Mouse (Mus musculus) kidney, embryonic 16.5 days (tissue): ENCODE results near the gene Slc15a2. TPM values are rescaled to one million over a fixed set of nuclear protein-coding genes. Genes with fewer than 3 reads are reported as not detected.

Experiments
- ATAC-seq: fragments of 200-750 bp; cut with Nextera tagmentation; 2 replicates; pipeline ENCODE4 v1.8.0; 2017; ENCODE audit warnings: moderate TSS enrichment; ENCODE audit not compliant: low FRiP score, low TSS enrichment
- H3K27ac ChIP-seq: fragments of 300-500 bp; sonication (generic); 2 replicates; pipeline ENCODE4 v1.5.1; 2014; ENCODE audit warnings: low read length
- H3K27me3 ChIP-seq: fragments of 300-500 bp; sonication (generic); 2 replicates; pipeline ENCODE4 v1.6.1; 2014; ENCODE audit warnings: low read length, control low read depth, mixed read lengths; ENCODE audit not compliant: insufficient read depth
- H3K36me3 ChIP-seq: fragments of 300-500 bp; sonication (generic); 2 replicates; pipeline ENCODE4 v1.6.1; 2014; ENCODE audit warnings: low read length, control low read depth, mixed read lengths; ENCODE audit not compliant: insufficient read depth
- H3K4me1 ChIP-seq: fragments of 300-500 bp; sonication (generic); 2 replicates; pipeline ENCODE4 v1.6.1; 2014; ENCODE audit warnings: low read length, control low read depth, mixed read lengths; ENCODE audit not compliant: insufficient read depth
- H3K4me2 ChIP-seq: fragments of 300-500 bp; sonication (generic); replicated peaks from 2 replicates; pipeline ENCODE4 v1.6.1; 2014; ENCODE audit warnings: low read depth, low read length
- H3K4me3 ChIP-seq: fragments of 300-500 bp; sonication (generic); 2 replicates; pipeline ENCODE4 v1.5.1; 2014; ENCODE audit warnings: mild to moderate bottlenecking, low read length
- H3K9ac ChIP-seq: fragments of 300-500 bp; sonication (generic); replicated peaks from 2 replicates; pipeline ENCODE4 v1.6.1; 2014; ENCODE audit warnings: low read length
- H3K9me3 ChIP-seq: fragments of 300-500 bp; sonication (generic); 2 replicates; pipeline ENCODE4 v1.6.1; 2016; ENCODE audit warnings: low read length, control low read depth
- WGBS: fragments of 180-500 bp; shearing (Covaris S2); extraction: QIAGEN DNeasy Blood & Tissue Kit; methylation state at CpG from one replicate; pipeline ENCODE4 v1.1.7; 2014; 5-methylcytosine and 5-hydroxymethylcytosine counted together
- polyA plus RNA-seq: library from polyadenylated mRNA; unstranded; fragments of >200 nt; fragmentation: Nextera tagmentation; extraction: Ambion mirVana; gene quantifications from 2 replicates; pipeline ENCODE4 v1.2.1, GENCODE M21; 2015

Gene Slc15a2
- polyA plus RNA-seq, 1 experiment from 2014 or later: 28.5 TPM

GRCm38 (mm10) chr16:36733827-36734226, 50.9 kb downstream of the Slc15a2 start:
- Histone ChIP-seq H3K36me3 (no peaks in the 10 kb centered on the region), H3K4me3 (no peak overlapping the region), H3K27me3 (no peaks in the 10 kb centered on the region), H3K9ac (no peak overlapping the region), H3K9me3 (no peaks in the 10 kb centered on the region), H3K27ac (no peak overlapping the region), H3K4me2 (no peak overlapping the region), H3K4me1 (no peaks in the 10 kb centered on the region)
- ATAC-seq: no peak
- WGBS: 45% methylated on average over 1 of the region's 1 CpGs

- H3K9ac ChIP-seq: no peak overlapping the region
- no peaks in the 10 kb centered on the region for H3K9me3 ChIP-seq
- H3K36me3 ChIP-seq: no peaks in the 10 kb centered on the region
- ATAC-seq: no peak
- no peak overlapping the region for H3K4me3 ChIP-seq
- H3K4me1 ChIP-seq: no peaks in the 10 kb centered on the region
- no peak overlapping the region for H3K4me2 ChIP-seq
- no peak overlapping the region for H3K27ac ChIP-seq
- no peaks in the 10 kb centered on the region for H3K27me3 ChIP-seq
These were observed 52.2 kb downstream of the Slc15a2 start for GRCm38 (mm10) chr16:36732572-36732971.

- no peaks in the 10 kb centered on the region for H3K9me3 ChIP-seq
- H3K27me3 ChIP-seq: no peaks in the 10 kb centered on the region
- H3K4me2 ChIP-seq: no peak overlapping the region
- WGBS: 89% methylated on average over 2 of the region's 2 CpGs
- no peak overlapping the region for H3K4me3 ChIP-seq
- H3K9ac ChIP-seq: no peak overlapping the region
- no peak overlapping the region for H3K27ac ChIP-seq
- ATAC-seq: no peak
- H3K36me3 ChIP-seq: no peaks in the 10 kb centered on the region
- no peaks in the 10 kb centered on the region for H3K4me1 ChIP-seq
These were observed 55.8 kb downstream of the Slc15a2 start for GRCm38 (mm10) chr16:36728959-36729358.

GRCm38 (mm10) chr16:36723880-36724443, 60.8 kb downstream of the Slc15a2 start:
- Histone ChIP-seq H3K27me3 (no peaks in the 10 kb centered on the region), H3K4me1 (no peaks in the 10 kb centered on the region), H3K27ac (no peak overlapping the region), H3K4me3 (no peak overlapping the region), H3K36me3 (no peaks in the 10 kb centered on the region), H3K9me3 (no peaks in the 10 kb centered on the region), H3K9ac (no peak overlapping the region), H3K4me2 (no peak overlapping the region)
- 39% methylated on average over 3 of the region's 3 CpGs for WGBS
- no peak for ATAC-seq

GRCm38 (mm10) chr16:36722739-36723138, 62.0 kb downstream of the Slc15a2 start:
- no peak overlapping the region for H3K4me3 ChIP-seq
- H3K27ac ChIP-seq: no peak overlapping the region
- H3K27me3 ChIP-seq: no peaks in the 10 kb centered on the region
- H3K4me2 ChIP-seq: no peak overlapping the region
- no peaks in the 10 kb centered on the region for H3K4me1 ChIP-seq
- H3K36me3 ChIP-seq: no peaks in the 10 kb centered on the region
- no peak for ATAC-seq
- no peaks in the 10 kb centered on the region for H3K9me3 ChIP-seq
- no peak overlapping the region; the same call in 1 of the 2 replicates for H3K9ac ChIP-seq
- 34% methylated on average over 4 of the region's 4 CpGs for WGBS

GRCm38 (mm10) chr16:36720194-36721055, 64.3 kb downstream of the Slc15a2 start:
- H3K27me3 ChIP-seq: no peaks in the 10 kb centered on the region
- H3K27ac ChIP-seq: no peak overlapping the region
- H3K9ac ChIP-seq: no peak overlapping the region
- H3K4me2 ChIP-seq: no peak overlapping the region
- H3K4me1 ChIP-seq: no peaks in the 10 kb centered on the region
- H3K4me3 ChIP-seq: no peak overlapping the region
- H3K36me3 ChIP-seq: no peaks in the 10 kb centered on the region
- WGBS: 63% methylated on average over 13 of the region's 13 CpGs
- ATAC-seq: no peak
- no peaks in the 10 kb centered on the region for H3K9me3 ChIP-seq

- H3K4me2 ChIP-seq: no peak overlapping the region
These were observed 66.1 kb downstream of the Slc15a2 start for GRCm38 (mm10) chr16:36718637-36719036.

GRCm38 (mm10) chr16:36717481-36717880, 67.3 kb downstream of the Slc15a2 start:
- 87% methylated on average over 4 of the region's 4 CpGs for WGBS
- H3K9me3 ChIP-seq: no peaks in the 10 kb centered on the region
- H3K36me3 ChIP-seq: no peaks in the 10 kb centered on the region
- ATAC-seq: no peak
- no peak overlapping the region for H3K4me2 ChIP-seq
- H3K27me3 ChIP-seq: no peaks in the 10 kb centered on the region
- no peak overlapping the region for H3K4me3 ChIP-seq
- no peaks in the 10 kb centered on the region for H3K4me1 ChIP-seq
- H3K27ac ChIP-seq: no peak overlapping the region
- H3K9ac ChIP-seq: no peak overlapping the region

More at GRCm38 (mm10) chr16:36718637-36719036, 66.1 kb downstream of the Slc15a2 start:
- Histone ChIP-seq H3K27me3 (no peaks in the 10 kb centered on the region), H3K9me3 (no peaks in the 10 kb centered on the region), H3K4me3 (no peak overlapping the region), H3K36me3 (no peaks in the 10 kb centered on the region), H3K4me1 (no peaks in the 10 kb centered on the region), H3K27ac (no peak overlapping the region), H3K9ac (no peak overlapping the region)
- ATAC-seq: no peak

GRCm38 (mm10) chr16:36711760-36712159, 73.0 kb downstream of the Slc15a2 start:
- Histone ChIP-seq H3K9me3 (no peaks in the 10 kb centered on the region), H3K36me3 (no peaks in the 10 kb centered on the region), H3K9ac (no peak overlapping the region), H3K27me3 (no peaks in the 10 kb centered on the region), H3K4me3 (no peak overlapping the region), H3K27ac (no peak overlapping the region), H3K4me2 (no peak overlapping the region), H3K4me1 (no peaks in the 10 kb centered on the region)
- ATAC-seq: no peak
- 89% methylated on average over 12 of the region's 12 CpGs for WGBS

- Histone ChIP-seq H3K9me3 (no peaks in the 10 kb centered on the region), H3K36me3 (no peaks in the 10 kb centered on the region), H3K27ac (no peak overlapping the region), H3K4me1 (no peaks in the 10 kb centered on the region), H3K9ac (no peak overlapping the region), H3K27me3 (no peaks in the 10 kb centered on the region), H3K4me3 (no peak overlapping the region), H3K4me2 (no peak overlapping the region)
- WGBS: 92% methylated on average over 2 of the region's 2 CpGs
- no peak for ATAC-seq
These were observed 74.0 kb downstream of the Slc15a2 start for GRCm38 (mm10) chr16:36710794-36711193.
